Mouse (Mus musculus) yolk sac, embryonic 10.5 days (tissue): ENCODE data around the gene Slc32a1.

ENCODE experiments used
- DNase-seq: peaks from one replicate; pipeline ENCODE4 v3.0.0-alpha.2; 2017; ENCODE audit warnings: low spot score

Gene Slc32a1

DNA sequence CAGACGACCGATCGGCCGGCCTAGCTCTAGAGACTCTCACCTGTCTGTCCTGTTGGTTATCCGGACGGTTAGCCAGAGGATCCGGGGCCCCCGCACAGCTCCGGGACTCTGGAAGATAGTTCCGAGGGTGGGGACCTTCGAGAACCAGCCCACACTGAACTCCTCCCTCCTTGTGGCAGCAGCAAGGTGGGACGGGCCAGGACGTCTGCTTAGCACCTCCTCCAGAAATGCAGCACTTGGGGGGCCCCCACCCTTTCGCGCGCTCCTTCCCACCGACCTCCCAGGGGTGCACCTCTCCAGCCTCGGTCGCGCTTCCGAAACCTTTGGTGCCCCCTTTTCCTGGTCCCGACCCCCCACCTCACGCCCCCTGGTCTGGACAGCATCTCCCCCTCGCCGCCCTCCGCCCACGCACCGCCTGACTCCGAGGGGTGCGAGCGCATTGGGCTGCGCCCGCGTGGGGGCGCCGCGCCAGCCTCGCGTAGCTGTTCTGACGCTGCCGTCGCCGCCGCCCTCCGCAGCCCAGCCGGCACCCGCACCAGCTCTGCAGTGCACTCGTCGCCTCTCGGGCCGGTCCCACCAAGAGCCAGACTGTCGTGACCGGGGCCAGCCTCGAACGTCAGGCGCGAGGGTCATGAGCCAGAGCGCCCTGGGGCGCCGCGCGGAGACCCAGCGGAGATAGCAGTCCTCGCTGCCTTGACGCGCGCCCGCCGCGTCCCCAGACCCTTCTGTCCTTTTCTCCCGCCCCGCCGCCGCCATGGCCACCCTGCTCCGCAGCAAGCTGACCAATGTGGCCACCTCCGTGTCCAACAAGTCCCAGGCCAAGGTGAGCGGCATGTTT is at the start of gene Slc32a1:
TSS of gene Slc32a1 (plus strand) at position 280 of the 838 bp plus-strand sequence.
- DNase-seq = no peak

GRCm38 (mm10) chr2:158560801-158561200 is 49.8 kb upstream of the Slc32a1 start:
- DNase-seq = no peak

DNA sequence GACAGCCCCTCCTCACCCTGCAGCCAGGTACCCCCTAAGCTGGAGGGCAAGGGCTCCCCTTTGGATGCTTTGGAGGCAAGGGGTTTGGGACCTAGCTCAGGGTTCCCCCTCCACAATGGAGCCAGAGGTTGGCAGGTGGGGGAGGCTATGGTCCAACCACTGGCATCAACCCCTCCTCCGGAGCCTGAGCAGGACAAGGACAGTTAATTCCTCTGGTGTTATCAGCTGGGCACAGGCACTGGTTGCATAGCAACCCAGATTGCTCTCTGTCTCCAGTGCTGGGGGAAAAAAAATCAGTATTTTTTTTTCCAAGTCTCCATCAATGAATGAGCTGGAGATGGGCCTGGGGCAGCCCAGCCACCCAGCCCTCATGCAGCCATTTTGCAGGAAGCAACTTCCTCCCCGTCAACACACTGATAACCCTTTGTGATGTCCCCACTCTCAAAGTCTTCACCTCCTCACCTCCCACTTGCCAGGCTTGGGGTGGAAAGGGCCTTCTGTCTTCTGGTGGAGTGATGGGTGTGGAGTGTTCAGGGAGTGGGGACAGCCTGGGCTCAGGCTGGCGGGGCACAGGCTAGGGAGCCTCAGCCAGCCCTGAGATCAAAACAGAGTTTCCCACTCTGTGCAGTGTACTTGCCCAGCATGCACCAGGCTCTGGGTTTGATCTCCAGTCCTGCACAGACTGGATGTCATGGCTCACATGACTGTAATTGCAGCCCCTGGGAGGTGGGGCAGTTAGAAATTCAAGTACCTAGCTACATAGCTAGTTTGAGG is 49.0 kb upstream of the Slc32a1 start:
- DNase-seq = no peak

GRCm38 (mm10) chr2:158570421-158571081 is 40.0 kb upstream of the Slc32a1 start:
- peak; percentile 69 for DNase-seq

DNA sequence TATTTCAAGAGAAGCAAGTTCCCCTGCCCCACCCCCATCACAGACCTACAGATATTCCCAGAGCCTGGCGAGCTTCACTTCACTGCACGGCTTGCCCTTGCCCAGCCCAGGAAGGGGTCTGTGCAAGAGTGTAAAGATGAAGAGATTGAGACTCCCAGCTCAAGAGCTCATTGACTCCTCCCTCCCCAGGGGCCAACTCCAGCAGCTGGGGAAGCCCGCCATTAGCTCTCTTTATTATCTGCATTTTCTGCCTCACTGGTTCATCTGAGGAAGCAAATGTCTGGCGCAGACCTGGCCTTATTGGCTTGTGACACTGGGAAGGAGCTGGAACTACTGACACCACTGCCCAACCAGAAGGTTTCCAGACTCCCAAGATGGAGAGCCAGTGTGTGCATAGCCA is 30.6 kb upstream of the Slc32a1 start:
- DNase-seq = no peak

GRCm38 (mm10) chr2:158584621-158585358 is 25.8 kb upstream of the Slc32a1 start:
- peak; percentile 61 for DNase-seq

DNA sequence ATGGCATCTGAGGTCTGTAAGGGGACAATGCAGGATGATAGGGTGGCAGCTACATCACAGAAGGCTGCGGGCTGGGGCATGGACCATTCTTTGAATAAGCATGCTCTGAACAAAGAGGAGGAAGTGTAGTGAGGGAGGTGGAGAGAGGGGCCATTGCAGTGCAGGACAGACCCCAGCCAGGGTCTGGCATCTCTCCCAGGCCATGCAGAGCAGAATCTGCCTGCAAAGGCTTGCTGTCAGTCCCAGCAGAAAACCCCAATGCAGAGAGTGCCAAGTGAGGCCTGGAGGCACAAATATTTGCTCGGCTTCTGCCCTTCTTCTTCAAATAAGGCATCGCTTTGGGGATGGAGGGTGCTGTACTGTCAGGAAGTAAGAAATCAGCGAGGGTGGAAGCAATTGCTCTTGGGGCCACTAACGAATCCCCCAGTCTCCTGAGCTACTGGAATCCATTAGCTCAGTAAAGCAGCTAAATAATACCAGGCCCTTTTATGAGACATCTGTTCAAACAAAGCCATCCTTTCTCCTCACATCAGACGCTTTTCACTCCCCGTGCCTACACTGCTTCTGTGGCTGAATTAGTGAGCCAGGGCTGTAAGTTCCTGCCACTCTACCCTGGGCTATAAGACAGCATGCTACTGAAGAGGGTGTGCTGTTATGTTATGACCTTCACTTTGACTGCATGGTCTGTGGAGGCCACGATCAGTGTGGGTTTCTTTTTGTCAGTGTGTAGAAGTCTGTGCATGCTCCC is 21.9 kb upstream of the Slc32a1 start:
- DNase-seq = no peak

DNA sequence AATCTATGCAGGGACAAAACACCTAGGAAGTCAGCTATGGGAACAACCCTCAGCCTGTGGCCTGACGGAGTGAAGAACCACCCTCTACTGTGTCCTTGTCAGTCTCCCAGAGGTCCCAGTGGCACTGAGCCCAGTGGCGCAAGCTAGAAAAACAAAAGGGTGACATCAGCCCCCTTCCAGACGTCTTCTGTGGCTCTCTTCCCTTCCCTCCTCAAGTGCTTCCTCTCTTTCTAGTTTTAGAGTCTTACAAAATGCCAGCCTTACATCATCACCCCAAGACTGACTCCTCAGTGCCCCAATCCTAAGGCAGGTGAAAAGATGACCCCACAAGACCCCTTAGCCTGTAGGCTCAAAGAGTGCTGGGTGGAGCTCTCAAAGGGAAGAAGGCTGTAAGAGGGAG is 20.1 kb upstream of the Slc32a1 start:
- no peak for DNase-seq

- no peak for DNase-seq
These were observed 19.3 kb upstream of the Slc32a1 start for GRCm38 (mm10) chr2:158591286-158591685.

DNA sequence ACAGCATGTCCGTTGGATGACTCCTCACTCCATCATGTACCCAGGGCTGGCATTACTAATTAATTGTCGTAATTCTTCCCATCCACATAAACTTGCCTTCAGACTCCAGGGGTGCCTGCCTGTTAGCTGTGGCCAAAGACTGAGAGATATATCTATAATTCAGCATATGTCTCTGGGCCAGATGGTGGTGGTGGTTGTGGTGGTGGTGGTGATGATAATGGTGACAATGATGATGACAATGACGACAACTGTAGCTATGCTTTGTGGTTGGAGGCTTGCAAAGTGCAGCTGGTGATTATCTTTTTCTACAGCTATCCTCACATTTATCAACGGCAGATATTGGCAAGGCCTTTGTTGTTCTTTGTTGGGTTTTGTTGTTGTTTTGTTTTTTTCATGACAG is 17.2 kb upstream of the Slc32a1 start:
- no peak for DNase-seq

GRCm38 (mm10) chr2:158595103-158595502 is 15.5 kb upstream of the Slc32a1 start:
- DNase-seq = peak; percentile 55

GRCm38 (mm10) chr2:158595577-158595976 is 15.0 kb upstream of the Slc32a1 start:
- DNase-seq = no peak

- no peak for DNase-seq
These were observed 13.8 kb upstream of the Slc32a1 start for GRCm38 (mm10) chr2:158596803-158597202.

GRCm38 (mm10) chr2:158600517-158600916 is 10.1 kb upstream of the Slc32a1 start:
- no peak for DNase-seq

- DNase-seq = no peak
These were observed 9.2 kb upstream of the Slc32a1 start for GRCm38 (mm10) chr2:158601326-158601725.

GRCm38 (mm10) chr2:158602663-158603062 is 7.9 kb upstream of the Slc32a1 start:
- no peak for DNase-seq

GRCm38 (mm10) chr2:158606511-158606964 is 4.0 kb upstream of the Slc32a1 start:
- DNase-seq = no peak

- no peak for DNase-seq
These were observed 886 bp upstream of the Slc32a1 start for GRCm38 (mm10) chr2:158609681-158610080.

- DNase-seq = no peak
These were observed 756 bp downstream of the Slc32a1 start for GRCm38 (mm10) chr2:158611326-158611719.

GRCm38 (mm10) chr2:158611726-158612670 is 1.4 kb downstream of the Slc32a1 start:
- peak; percentile 35 for DNase-seq
